Mouse (Mus musculus) naive thymus-derived CD4-positive, alpha-beta T cell, adult 2 months (primary cell): ENCODE results near the gene Trim33.

ENCODE experiments used
- DNase-seq: peaks from one replicate; pipeline ENCODE4 v3.0.0-alpha.2; 2011; ENCODE audit warnings: low read depth

Trim33 gene

GRCm38 (mm10) chr3:103361150-103361549 is 82.1 kb downstream of the Trim33 start:
- DNase-seq = no peak

DNA sequence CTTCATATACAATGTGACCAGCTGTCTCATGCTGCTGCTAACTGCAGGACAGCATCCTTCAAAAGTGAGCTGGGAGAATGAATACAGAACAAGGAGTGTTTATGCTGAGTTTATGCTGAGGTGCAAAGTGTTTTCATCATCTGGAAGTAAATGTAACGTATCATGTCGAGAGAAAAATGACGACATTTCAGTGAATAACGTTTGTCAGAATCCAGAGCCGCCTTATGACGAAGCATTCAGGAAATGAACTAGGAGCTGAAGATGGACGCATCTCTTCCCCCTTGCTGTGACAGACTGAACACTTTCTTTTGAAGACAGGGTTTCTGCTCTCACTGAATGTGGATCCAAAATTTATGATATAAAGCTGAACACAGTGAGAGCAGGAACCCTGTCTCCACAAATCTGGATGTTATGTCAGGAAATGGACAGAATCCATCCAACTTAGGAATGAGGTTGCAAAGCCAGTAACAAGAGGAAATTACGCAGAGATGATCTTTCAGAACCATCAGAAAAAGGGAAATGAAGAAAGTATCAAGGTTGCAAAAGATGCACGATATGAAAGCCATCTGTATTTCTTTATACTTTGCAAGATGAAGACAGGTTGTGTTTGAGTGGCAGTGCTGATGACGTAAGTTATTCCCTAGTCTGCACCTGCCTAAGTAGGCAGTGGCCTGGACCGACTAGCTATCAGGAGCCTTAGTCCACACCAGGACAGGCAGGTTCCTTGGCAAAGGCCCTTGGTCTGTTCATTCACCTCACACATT is 85.3 kb downstream of the Trim33 start:
- DNase-seq = no peak

DNA sequence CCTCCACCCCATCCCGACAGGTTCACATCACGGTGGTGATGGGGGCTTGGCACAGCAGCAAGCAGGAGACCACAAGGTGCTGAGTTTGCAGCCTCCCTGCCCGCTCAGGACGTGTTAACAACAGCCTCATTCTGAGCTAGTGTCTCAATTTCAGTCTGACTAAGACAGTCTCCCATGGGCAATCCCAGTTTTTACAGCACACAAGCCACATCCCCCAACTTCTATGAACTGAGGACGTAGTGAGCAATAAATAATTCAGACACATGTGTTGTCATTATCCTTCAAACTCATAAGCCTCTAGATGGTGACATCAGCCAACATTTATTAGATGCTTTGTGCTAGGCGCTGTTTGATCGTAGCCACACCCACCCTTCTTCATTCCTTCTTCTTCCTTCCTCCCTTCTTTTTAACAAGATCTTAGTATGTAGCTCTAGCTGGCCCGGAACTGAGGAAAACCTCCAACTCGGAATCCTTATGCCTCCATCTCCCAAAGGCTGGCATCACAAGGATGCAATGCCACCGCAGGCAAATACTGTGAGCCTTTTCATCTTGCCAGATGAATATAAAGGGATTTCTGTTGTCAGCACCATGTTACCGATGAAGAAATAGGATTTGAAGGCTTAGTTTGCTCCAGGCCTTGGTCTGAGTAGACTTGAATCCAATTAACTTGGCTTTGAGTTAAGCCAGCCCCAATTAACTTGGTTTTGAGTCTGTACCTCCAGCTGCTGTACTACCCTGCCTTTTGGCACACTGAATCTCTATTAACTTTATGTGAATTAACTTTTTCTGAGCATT is 88.3 kb downstream of the Trim33 start:
- DNase-seq = no peak

DNA sequence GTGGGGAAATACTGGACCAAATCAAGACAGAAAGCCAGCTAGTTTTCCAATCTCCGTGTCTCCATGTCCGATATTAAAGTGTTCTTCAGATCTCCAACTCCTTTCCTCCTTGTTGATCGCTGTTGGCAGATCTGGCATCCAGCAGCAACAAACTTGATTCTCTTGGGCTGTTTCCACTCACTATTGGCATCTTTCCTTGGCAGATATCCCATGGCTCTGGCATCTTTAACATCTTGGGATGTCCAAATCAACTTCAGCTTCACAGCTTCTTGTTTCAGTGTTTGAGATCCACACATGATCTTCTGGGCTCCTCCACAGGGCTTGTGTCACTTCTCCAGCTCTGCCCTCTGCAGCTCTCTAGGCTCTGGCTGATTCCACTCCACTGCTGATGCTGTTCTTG is 89.6 kb downstream of the Trim33 start:
- DNase-seq = no peak

GRCm38 (mm10) chr3:103374028-103374427 is 94.9 kb downstream of the Trim33 start:
- peak; percentile 84 for DNase-seq

- DNase-seq = peak; percentile 58
Measured at GRCm38 (mm10) chr3:103375181-103375855, 96.2 kb downstream of the Trim33 start.

GRCm38 (mm10) chr3:103378018-103378417 is 98.9 kb downstream of the Trim33 start:
- DNase-seq = peak; percentile 77

DNA sequence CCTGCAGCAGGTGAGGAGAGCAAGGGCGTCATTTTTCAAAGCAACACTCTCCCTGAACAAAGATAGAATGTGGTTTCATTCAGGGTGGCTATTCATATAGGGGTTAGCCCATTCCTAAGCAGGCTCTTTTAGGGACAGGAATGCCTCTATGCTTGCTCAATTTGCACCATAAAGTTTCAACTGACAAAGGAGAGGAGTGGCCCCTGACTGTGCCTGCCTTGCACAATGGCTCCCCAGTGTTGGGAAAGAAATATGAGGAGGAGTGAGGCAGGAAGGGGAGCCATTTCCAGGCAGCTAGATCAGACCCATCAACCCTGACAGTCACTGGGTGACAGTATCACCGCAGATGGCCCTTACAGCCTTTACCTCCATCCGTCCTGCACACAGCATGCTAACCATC is 100.3 kb downstream of the Trim33 start:
- no peak for DNase-seq

DNA sequence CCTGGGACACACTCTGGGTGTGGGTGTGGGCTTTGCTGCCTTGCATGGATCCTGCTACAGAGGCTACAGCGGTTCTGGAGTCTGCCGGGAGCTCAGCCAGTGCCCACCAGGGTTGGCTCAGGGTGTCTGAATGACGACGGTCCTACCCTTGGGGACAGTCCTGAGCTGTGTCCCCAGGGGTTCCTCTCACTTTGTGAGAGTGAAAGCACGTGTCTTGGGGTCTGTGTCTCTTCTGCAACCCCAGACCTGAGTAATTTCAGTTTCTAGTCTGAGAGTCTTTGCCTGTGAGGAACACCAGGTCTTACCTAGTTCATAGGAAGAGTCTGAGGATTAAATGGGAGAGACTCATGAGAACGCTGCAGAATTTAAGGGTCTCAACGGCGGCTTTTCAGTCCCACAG is 101.7 kb downstream of the Trim33 start:
- DNase-seq = no peak

GRCm38 (mm10) chr3:103381441-103381840 is 102.3 kb downstream of the Trim33 start:
- DNase-seq = no peak

GRCm38 (mm10) chr3:103382872-103383567 is 103.9 kb downstream of the Trim33 start:
- DNase-seq = peak; percentile 96

GRCm38 (mm10) chr3:103384486-103384885 is 105.4 kb downstream of the Trim33 start:
- no peak for DNase-seq

DNA sequence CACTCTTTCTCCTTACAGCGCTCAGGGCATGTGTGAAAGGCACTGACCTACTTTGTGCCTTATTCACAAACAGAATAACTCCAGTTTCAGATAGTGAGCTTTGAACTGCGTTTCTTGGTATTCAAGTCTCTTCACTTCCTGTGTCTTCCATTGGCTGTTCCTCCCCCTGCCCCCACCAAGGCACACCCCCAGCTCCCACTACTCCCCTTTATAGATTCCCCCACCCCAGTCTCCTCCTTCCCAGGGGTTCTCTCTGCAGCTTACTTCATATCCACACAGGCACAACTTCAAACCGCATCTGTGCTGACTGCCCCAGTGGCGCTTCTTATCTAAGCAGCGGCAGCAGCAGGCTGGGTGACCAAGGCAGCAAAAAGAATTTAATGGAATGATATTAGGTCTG is 105.9 kb downstream of the Trim33 start:
- peak; percentile 78 for DNase-seq

DNA sequence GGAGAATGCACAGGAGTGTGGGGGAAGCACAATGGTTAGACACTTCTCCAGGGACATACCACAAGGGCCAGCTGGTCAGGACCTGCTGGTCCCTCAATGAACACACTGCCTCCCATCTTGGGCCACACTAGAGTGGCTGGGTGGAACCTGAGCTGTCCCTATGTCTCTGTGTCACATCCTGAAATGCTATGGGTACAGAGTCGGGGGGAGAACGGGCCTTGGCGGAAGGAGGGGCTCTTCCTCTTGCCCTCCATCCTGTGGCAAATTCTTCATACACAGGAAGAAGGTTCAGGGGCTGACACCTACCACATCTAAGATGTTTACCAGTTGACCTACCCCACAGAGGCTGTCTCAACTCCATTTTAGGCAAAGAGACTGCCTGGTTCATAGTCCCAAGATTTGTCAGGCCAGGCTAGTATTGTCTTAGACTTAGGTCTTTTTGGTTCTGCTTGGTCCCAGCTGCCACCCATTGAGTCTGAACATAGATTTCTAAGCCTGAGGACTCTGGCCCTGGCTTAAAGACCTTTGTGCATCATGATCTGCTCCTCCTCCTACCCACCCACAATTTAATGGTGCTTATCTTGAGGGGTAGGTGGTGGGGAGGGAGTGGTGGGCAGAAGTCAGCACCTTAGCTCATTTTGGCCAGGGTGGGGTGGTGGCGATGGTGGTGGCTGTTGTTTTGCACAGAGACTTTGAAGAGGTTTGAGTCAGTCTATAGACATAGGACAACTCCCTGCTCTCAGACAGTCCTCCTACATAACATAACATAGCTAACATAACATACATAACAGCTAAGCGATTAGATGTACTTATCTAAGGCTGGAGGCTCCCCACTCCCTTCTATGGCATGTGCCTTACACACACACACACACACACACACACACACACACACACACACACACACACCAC is 106.5 kb downstream of the Trim33 start:
- DNase-seq = peak; percentile 84

DNA sequence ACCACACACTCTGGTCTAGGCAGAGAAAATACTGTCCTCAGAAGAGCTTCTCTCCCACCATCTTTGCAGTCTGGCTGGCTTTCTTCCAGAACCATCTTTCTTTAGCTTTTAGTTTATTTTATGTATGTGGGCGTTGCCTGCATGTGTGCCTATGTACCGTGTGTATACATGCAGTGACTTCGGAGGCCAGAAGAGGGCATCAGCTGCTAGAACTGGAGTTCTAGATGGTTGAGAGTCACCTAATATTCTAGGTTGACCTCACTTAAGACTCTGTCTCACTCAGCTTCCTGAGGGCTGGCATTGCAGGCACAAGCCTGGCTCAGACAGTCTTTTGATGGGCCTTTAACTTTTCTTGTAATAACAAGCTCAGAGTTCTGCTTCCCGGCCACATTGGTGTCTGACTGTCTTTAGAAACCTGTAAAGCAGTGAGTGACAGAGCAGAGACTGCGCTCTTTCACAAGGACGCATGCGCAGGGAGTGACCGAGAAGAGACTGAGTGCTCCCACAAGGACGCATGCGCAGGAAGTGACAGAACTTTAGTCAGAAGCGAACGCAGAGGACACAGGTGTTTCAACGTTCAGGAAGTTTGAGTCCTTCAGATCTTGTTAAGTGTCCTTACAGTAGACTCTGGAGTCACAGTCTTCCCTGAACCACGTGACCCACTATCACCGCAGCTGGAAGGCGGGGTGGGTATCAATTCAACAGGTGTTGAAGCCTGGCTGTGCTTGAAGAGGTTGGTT is 107.4 kb downstream of the Trim33 start:
- peak; percentile 98 for DNase-seq

- peak; percentile 77 for DNase-seq
Measured at GRCm38 (mm10) chr3:103392613-103393258, 113.6 kb downstream of the Trim33 start.

DNA sequence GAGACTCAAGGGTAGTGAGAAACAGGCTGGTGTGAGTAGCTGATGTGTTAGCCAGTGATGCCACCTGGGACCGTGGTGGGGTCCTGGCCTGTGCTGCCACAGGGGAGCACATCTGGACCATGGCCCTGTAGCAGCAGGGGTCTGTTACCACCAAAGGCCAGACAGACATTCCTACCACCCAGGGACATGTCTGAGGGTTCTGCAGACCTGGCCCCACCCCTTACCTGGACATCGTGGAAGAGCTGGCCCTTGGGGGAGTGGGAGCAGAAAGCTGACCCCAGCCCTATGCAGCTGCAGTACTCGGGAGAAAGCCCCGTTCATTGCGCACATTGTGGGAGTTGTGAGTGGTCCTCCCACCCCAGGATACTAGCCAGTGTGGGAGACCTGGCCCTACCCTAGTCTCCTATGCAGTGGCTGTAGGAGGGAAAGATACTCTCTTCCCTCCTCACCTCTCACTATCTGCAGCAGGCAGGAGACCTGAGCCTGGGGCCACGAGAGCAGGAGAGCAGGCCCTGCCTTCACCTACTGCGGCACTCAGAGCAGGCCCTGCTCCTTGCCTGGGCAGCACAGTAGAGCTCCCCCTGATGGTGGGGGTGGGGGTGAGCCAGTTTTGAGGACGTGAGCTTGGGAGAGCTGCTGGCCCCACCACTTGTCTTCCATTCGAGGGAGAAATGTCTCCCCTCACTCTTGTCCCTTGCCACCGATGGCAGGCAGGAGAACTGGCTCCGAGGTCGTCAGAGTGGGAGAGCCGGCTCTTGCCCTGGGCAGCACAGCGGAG is 114.4 kb downstream of the Trim33 start:
- peak; percentile 59 for DNase-seq

GRCm38 (mm10) chr3:103394121-103394520 is 115.0 kb downstream of the Trim33 start:
- DNase-seq = no peak

- peak; percentile 77 for DNase-seq
Measured at GRCm38 (mm10) chr3:103397523-103397922, 118.4 kb downstream of the Trim33 start.
